Mouse (Mus musculus): Measurements from ENCODE around the gene Wrnip1.

Wrnip1 gene

DNA sequence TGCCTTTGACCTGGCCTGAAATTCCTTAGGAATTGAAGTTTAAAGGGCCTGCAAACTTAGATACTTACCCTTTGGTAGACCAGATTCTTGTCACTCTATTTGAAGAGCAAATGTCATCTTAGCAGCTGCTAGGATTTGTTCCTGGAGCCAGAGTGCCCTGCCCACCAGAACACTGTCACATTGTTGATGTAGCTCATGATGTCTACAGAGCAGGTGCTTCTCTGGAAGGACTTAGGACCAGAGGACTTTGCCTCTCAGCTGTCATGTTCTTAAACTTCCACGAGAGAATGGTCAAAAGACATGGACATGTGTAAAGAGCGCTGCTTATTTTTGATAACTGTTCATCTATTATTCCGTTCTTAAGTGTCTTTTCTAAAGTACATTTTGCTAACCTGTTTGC, 17.4 kb downstream of the Wrnip1 start:
- no peak for DNase-seq

DNA sequence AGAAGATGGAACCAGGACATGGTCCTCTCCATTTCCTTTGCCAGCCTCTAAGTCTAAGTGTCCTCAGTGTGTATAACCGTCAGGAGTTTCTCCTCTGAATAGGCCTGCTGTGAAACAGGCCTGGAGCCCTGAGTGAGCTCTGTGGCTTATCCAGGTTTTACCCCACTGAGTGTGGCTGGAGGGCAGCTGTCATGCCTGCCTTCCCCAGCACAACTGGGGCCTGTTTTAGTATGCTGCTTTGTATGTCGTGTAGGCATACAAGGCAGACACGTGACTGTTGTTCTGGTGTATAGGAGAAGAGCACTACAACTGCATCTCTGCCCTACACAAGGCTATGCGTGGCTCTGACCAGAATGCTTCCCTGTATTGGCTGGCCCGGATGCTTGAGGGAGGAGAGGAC, 18.1 kb downstream of the Wrnip1 start:
- no peak for DNase-seq

DNA sequence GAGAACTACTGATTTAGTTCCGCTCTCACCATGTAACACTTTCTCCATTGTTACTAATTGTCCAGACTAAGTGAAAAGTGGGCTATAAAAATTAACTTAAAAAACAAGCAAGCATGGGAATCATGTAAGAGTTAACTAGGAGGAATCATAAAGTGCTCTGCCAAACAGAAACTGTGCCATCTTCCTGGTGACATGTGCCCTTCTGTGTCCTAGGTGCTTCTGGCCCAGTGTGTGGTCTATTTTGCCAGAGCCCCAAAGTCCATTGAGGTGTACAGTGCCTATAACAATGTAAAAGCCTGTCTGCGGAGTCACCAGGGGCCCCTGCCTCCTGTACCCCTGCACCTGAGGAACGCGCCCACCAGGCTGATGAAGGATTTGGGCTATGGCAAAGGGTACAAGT, 19.8 kb downstream of the Wrnip1 start:
- no peak for DNase-seq

DNA sequence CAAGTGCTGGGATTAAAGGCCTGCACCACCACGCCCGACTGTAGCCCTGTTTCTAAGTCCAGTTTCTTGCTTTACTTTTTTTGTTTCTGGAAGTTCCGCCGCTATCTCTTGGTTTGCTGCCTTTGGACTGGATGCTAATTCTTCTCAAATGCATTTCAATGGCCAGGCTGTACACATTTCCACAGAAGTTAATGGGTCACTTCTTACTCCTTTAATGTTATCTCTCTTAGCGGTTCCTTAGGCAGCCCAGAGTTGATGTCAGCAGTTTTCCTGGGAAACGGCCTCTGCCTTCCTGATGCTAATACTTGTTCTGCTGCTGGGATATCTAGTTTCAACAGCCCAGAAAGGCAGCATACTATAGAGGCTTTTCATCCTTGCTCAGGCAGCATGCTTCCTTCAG, 21.3 kb downstream of the Wrnip1 start:
- no peak for DNase-seq

DNA sequence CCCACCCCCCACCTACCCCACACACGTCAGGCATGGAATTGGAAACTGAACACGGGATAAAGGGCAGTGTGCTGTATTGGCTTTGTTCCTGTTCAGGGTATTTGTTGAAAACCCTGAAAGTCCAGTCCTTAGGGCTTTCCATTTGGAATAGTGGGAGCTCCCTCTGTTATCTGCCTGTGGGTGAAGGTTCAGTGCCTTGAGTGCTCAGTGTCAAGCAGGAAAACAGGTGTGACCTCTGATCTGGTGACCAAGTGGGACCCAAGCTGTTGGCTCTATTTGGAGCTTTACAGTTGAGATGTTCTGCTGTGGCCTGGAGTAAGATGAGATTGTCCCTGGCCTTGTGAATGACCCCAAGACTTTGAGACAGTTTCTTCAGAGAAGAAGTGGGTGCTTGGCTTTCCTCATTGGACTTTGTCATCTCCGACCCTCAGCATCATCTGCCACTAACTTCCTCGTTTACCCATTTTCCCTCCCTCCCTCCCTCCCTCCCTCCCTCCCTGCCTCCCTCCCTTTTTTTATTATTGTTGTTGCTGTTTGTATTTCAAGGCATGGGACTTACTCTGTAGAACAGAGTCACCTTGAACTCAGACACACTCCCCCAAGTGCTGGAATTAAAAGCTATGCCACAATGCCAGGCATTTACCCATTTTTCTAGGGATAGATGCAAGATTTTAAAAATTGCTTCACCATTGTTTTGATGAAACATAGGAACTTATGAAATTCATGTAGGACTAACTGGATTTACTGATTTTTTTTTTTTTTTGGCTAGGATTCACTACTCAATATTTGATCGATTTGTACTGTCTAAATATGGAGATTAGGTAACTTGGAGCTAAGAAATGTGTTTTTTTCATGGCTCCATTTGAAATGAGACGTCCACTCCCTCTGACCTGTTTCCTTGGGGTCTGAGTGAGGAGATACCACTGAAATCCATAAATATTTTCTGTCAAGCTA, 22.8 kb downstream of the Wrnip1 start:
- no peak for DNase-seq

DNA sequence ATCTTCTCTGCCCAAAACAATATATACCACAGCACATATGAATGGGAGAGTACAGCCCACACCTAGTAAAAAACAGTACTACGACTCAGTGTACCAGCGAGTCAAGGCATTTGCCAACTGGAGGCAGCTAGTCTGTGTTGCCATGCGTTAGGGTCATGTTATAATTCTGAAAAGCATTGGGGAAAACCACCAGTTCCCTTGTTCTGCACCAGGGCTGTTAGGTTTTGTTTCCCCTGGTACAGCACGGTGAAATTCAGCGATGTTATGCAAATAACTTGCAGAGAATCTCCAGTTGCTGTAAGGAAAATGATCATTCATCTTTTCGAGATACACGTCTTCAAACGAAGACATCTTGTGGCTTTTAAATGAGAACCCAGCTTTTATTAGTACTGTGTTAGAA, 23.7 kb downstream of the Wrnip1 start:
- no peak for DNase-seq

DNA sequence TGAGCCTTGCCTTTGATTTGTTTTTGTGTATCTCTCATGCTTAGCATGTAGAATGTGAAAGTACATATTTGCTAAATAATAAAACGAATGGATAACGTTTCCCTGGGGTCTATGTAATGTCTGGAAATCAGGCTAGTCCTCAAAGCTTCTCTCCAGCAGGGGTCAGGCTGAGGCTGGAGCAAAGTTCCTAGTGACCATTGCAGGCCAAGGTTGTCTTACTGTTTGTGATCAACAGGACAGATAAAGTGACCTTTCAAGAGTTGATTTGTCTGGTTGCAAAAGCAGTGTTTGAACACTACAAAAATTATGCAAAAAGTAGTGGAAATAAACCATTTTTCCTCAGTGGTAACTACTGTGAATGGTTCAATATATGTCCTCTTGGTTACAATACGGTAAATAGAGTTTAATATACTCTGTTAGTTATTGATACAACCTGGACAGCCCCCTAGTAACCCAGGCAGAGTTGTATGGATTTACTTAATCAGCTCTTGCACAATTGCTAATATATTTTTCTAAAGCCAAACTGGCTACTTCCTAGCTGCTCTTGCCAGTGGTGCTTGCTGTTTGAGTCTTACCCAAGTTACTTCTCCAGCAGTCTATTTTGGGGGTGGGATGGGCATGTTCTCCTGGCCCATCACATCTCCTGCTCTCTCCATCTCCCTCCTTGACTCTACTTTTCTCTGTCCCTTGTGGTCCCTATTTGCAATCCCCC, 25.4 kb downstream of the Wrnip1 start:
- DNase-seq: peak in 1 of 2 experiments; percentile 15

DNA sequence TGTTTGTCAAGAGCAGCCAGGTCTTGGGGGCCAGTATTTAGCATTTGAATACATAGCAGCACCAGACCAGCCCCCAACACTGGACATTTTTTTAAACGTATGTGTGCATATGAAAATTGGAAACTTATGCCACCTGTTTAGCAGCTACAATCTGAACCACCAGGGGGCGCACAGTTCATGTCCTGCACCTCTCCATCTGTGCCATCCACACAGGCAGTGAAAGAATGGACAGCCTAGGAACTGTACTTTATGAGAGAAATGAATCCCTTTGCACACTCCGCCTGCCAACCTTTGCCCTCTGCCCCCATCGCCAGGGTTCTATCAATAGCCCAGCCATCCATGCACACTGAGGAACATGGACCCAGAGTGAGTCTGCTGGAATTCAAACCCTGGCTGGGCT, 26.1 kb downstream of the Wrnip1 start:
- peak; percentile 77 for DNase-seq

DNA sequence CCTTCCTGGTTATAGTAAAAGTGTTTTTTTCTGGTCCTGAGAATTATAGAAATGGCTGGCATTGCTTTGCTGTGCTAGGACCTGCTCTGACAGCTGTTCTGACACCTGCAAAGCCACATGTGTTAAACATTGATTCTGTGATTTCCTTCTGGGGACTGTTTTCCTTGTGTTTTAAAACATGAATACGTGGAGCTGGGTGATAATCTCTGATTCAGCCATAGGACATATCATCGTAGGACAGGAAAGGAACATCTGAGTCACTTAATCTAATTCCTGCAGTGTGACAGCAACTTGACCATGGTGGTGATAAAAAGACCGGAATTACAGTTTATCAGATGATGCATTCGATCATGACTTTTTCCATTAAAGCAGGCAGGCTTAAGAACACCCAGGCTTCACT, 27.0 kb downstream of the Wrnip1 start:
- DNase-seq: no peak

DNA sequence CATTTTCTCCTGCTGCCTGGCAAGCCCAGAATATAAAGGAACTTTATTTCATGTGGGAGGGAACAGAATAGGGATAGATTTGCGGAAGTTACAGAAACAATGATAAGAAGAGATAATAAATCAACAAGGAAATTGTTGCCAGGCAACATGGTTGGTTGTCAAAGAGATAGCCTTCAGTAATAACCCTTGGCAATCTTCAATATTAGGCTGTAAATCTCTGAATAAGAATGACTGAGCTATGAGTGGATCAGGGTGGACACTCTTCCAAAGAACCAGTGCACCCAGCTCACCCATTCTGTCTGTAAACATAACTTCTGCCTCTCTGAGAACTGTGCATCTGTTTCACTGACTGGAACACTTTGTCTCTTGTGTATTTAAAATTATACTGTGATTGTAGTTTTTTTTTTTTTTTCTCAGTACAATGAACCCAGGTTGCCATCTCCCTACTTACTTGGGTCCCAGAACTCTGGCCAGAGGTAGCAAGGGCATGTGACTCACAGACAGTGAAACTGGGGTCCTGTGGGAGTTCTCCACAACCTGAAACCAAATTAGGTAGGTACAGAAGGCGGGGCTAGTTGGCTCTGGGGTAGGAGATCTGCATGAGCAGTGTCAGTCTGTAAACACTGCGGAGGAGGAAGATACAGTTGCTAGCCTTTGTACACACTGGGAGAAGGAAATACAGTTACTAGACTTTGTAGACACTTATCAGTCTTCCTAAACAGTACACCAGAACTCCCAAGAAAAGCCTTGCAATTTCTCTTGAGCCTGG, 29.9 kb downstream of the Wrnip1 start:
- no peak for DNase-seq

DNA sequence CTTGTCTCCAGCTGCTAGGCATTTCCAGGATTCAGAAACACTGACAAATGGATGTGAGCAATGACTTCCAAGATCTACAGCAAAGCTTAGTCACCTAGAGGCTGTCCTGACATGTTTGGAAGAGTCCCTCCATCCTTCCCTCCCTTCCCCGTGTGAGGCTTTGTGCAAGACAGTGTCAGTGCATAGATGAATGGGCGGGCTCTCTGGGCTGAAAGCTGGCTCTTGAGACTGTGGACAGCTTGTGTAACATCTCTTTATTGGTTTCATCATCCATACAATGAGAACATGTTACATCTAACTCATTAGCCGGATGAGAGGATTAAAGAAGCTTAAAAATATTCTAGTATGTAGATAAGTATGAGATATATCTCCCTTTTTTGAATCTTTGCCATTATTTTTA, 30.9 kb downstream of the Wrnip1 start:
- no peak for DNase-seq

DNA sequence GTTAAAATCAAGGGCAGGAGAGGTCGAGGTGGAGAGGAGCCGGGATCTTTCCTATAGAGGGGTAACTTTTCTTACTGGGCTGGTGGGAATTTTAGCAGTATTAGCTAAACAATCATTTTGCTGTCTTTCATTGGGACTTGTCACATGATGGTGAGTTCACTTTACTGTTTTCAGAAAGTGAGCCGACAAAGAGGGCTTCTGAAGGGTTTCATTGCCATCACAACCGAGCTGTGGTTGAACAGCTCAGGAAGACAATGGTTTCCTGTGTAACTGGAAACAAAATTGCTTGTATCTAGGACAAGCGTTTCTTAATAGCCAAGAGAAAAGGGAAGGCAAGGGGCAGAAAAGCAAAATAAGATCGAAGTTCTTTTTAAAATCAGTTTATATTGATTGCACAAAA, 31.4 kb downstream of the Wrnip1 start:
- DNase-seq: no peak

DNA sequence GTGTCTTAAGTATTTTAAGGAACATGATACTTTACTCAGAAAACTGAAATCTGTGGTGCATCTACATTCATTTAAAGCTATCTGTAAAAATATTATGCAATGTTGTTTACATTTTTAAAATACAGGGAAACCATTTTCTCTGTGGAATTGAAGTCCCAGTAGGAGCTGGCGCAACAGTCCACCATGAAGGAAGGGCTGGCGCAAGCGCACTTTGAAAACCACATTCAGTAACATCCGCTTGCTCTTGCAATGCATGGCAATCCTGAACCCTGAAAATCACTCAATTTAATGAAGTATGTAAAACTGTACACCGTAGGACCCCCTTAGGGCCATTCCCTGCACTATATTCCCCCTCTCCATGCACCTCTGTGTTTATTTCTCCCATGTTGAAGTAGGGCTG, 32.7 kb downstream of the Wrnip1 start:
- no peak for DNase-seq

DNA sequence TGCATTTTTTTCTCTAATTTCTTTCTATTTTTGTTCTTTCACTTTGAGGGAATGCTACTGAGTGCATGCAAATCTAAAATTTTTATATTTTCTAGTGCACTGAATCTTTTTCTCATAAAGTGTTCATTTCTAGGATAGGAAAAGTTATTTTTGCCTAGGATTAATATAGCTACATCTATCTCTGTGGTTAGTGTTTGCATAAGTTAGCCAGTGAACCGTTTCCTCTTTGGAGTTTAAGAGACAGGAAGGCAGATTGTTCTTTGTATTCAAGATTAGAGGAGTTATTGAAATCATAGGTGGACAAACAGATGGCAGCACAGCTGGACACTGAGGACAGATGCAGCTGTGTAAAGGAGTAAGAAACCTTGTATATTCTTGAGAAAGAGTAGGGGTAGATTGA, 37.5 kb downstream of the Wrnip1 start:
- no peak for DNase-seq

DNA sequence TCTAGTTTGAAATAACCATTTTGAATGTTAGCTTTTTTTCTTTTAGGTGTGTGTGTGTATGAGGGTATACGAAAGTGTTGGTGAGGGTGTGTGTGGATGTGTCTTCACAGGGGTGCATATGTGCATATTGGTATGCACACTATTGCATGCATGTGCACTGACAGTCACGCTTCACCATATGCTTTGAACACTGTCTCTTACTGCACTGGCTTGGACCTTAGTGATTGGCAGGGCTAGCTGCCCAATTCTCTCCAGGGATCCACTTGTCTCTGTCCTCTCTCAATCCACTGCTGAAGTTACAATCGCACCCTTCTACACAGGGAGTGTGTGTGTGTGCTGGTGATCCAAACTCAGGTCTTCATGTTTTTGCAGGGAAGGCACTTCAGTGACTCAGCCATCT, 39.5 kb downstream of the Wrnip1 start:
- DNase-seq: no peak

DNA sequence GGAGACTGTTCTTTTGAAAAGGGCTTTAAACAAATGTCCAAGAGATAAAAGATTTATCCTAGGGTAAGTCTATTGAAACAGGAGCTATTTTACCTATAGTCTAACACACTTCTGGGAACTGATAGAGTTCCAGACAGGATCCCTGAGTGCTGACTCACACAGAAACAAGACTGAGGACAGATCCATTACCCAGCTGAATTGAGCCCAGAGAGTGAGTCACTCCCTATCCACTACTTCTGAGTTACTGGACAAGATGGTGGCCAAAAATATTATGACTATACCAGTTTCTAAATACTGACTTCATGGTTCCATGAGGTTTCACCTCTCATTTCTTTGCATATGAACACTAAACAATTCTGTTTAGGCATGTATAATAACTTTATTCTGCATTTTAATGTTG, 44.4 kb downstream of the Wrnip1 start:
- DNase-seq: no peak

DNA sequence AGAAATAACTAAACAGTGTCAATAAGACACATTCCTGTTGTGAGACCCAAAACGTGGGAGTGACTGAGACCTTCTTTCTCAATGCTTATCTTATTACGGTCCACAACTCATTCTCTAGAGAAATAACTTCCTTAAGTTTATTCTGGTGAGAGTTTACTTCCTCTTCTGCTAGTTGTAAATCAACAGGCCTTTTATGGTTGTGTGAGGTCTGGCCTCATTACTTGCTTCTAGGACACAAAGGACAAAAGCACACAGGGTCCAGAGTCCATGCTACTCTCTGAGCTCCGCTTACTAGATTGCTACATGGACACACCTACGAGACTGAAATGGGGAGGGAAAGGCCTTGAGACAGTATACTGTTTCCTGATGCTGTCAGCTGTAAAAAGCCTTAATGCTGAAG, 47.3 kb downstream of the Wrnip1 start:
- DNase-seq: peak in 1 of 2 experiments; percentile 21

DNA sequence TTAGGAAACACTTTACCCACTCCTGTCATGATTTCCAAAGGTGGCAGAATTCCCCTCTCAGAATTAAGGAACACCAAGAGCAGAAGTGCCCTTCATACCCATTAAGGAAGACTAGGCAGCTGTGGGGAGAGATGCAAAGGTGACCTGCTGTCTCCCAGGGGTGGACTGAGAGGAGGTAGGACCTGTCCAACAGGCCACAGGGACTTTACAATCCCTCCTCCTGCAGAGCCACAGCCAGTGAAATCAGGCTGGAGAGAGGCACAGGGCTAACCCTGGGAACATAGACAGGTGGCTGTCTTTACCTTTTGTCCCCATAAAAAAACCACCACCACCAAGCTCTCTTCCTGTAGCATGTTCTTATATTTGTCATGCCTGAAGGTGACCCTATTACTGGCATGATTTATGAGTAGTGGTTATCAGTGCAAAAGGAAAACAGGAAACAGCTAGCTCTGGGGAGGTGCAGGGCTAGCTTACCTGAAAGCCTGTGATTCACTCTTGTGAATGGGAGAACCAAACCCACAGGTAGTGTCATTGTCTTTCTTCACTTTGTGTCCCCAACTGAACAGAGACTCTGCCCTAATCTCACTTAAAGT, 47.8 kb downstream of the Wrnip1 start:
- DNase-seq: no peak

DNA sequence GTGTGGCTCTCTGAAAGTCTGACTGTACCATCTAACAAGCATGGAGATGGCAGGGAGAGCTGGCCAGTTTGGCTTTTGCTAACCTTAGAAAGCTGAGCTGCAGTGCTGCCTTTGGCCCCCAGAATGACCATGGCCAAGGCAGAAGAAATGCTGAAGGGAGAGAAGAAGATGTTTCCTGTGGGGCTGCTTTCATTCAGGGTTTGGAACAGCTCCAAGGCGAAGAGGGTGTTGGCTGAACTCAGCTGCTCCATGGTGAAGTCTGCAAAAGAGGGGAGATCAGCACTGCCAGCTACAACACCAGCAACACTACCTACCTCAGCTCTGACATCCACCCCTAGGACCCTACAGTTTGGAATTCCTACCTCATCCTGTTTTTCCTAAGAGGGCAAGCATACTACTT, 48.3 kb downstream of the Wrnip1 start:
- no peak for DNase-seq

DNA sequence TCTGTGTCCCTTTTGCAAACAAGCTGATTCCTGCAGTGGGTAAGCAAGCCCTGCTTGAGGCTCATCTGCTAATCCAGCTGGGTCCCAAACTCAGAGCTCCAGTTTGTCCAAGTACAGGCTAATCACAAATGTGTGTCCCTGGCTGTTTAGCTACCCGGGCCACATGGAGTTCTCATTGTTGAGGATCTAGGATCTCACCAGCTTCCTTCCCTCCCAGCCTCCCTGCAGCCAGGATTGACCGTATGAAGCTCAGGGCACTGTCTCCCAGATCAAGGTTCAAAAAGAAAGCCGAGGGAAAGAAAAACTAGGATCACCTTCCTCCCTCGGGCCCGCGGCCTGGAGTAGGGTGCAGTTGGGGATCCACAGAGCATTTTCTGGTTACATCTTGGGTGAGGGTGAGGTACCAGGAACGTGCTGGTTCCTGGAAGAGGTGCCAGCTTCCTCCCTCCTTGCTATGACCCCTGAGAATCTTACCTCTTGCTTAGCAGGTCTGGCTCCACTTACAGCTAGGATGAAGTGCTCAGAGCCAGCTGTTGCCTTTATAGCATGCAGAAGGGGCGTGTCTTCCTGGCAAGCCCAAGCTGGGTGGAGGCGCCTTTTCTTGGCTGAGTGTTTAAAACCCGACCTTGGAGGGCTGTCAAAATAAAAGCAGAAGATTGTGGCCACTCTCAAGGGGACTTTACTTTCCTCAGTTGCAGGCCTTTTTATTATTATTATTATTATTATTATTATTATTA, 49.0 kb downstream of the Wrnip1 start, which contains the start of gene Serpinb1a:
Serpinb1a (minus strand) TSS at position 518 of the 737 bp plus-strand sequence.
- peak; percentile 63 to 71 for DNase-seq

DNA sequence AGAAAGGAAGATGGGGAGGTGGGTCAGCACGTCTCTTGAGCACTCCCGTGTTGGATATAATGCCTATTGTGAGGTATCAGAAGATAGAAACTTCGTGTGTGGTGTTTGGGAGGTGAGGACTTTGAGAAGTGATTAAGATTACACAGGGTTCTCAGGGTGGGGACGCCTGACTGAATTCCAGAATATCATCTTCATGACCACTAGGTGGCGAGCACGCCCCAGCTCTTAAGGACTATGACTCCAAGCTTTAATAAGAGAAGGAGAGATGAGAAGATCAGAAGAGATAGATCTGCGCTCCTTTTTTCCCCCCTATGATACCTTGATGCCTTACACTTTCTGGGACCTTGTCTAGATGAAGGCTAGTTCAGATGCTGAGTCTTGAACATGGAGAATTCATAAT, 50.1 kb downstream of the Wrnip1 start:
- peak; percentile 63 to 74 for DNase-seq

DNA sequence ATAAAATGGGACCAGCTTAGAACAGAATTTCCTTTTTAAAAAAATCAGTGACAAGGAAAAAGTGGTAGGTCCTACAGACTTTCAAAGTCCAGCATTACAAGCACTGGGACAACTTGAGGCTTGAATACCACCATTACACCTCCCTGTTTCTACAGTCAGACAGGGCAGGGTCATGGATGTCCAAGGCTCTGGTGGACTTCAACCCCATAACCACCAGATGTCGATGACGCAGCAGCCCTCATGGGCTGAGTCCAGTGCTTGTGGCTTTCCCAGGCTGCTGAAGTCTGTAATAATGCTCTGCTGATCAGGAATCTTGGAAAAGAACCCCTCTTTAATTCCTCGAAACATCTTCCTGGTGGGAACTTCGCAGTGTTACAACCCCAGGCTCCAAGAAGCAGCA, 50.7 kb downstream of the Wrnip1 start:
- no peak for DNase-seq
